Mouse (Mus musculus): ENCODE results near the gene Gm49366. TPM values are rescaled to one million over a fixed set of nuclear protein-coding genes. Genes with fewer than 3 reads are reported as not detected.
A peak's percentile ranks its signal among the peaks of the same experiment; 100 is the strongest.
"Not testable (repeated sequence)": the region's sequence is repeated elsewhere in the genome, so short reads cannot be mapped to it uniquely, and the experiment has no call there.

Gene Gm49366
- total RNA-seq, 2 experiments from 2014 or later, result not detected

DNA sequence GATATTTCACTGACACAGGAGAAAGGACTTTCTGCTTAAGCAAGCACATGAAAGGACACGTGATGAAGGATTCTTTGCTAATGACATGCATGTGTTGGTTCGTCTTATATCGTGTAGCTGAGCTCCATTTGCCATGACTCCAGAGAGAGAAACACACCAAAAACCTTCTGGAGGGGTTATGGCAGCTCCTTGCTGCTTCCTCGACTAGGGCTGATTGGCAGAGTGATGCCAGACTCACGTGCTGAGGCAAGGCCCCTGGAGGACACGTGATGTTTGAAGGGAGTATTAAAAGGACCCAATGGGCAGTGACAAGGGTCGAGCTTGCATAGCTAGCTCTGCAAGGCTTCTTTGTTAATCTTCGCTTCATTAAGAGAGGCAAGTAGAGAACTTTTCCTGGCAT is 29.6 kb downstream of the Gm49366 start:
- intact Hi-C loops (cut with DNase I), result no loop called here
- DNase-seq (ENCODE audit: low spot score in 2 of 2), result no peak

- DNase-seq (ENCODE audit: low spot score in 2 of 2), result no peak
- intact Hi-C loops (cut with DNase I), result no loop called here
These were observed 30.3 kb downstream of the Gm49366 start, which contains the start of gene Acot5 for GRCm38 (mm10) chr12:84068986-84069385. Gene Acot5 (plus strand): TSS chr12:84069325.

GRCm38 (mm10) chr12:84069582-84069981 is 30.8 kb downstream of the Gm49366 start:
- peak; percentile 43 to 56 for DNase-seq (ENCODE audit: low spot score in 2 of 2)
- intact Hi-C loops (cut with DNase I), result not testable (repeated sequence)

DNA sequence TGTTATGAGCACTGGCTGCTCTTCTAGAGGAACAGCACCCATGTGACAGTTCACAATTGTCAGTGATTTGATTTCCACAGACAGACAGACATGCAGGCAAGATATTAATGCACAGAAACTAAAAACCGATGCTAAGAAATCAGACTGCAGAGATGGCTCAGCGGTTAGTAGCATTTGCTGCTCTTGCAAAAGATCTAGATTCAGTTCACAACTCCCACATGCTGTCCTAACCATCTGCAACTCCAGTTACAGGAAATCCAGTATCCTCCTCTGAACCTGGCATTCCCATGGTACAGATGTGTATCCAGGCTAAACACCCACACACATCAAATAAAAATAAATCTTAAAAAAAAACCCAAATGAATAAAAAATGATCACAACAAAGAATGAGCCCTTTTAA is 33.0 kb downstream of the Gm49366 start:
- DNase-seq (ENCODE audit: low spot score in 2 of 2), result peak; percentile 16 to 27
- intact Hi-C loops (cut with DNase I), result loop anchor here (10.0 kb wide), 1 partner anchor 163 kb away; no protein-coding TSS in a partner anchor

DNA sequence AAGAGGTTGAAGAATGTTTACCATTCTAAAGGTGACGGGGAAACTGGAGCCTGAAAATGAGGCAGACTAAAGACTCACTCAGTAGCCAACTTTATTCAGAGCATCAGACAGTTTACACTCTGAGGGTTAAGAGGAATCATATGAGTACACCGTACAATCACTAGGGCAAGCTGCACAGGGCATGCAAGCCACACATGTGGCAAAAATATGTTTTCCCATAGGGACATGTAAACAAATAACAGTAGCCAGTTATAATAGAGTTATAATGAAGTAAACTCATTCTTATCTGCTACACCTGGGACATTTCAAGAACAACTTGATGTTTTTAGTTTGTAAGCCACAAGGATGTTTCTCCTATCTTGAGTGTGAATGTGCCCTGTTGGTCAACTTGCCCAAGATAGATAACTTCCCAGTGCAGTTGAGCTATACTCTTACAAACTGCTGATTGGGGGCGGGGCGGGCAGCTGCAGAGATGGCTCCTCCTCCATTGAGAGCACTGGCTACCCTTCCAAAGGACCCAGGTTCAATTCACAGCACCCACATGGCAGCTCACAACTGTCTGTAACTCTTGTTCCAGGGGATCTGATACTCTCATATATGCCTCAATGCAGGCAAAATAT is 38.7 kb downstream of the Gm49366 start:
- intact Hi-C loops (cut with DNase I), result loop anchor here (10.0 kb wide), 1 partner anchor 157 kb away; no protein-coding TSS in a partner anchor
- DNase-seq (ENCODE audit: low spot score in 2 of 2), result no peak

DNA sequence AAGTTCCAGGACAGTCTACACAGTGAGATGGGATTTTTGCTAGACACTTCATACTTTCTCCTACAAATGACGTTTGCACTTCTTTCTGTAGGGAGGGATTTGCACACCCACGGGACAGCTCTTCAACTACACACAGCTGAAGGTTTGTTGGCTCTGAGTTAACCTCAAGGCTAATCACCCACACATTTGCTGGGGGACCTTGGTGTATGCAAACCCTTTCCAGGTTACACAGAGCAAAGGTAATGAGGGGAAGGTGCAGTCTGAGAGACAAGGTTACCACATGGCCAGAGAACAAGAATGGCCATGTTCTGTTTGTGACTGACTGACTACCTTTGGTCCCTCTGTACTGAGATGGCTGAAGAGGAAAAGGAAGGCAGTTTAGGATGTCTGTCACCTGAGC is 45.1 kb downstream of the Gm49366 start:
- intact Hi-C loops (cut with DNase I), result no loop called here
- no peak for DNase-seq (ENCODE audit: low spot score in 2 of 2)

DNA sequence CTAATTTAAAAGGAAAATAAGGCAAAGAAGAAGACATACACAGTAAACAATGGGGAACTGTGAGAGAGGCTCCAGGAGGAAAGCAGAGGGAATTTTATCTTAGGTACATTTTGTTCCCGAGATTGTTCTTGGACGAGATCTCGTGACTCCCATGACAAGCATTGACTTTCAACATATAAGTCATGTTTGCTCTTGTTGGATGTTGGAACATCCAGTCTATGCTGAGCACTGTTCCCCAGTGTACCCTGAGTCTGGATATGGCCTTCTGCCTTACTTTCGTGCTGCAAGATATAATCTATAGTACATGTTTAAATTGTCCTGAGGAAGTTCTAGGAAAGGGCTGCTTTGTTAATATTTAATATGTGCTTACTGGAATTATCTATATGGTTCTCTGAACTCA is 45.8 kb downstream of the Gm49366 start:
- intact Hi-C loops (cut with DNase I), result no loop called here
- no peak for DNase-seq (ENCODE audit: low spot score in 2 of 2)

GRCm38 (mm10) chr12:84094666-84095065 is 55.9 kb downstream of the Gm49366 start:
- intact Hi-C loops (cut with DNase I); DNase-seq (ENCODE audit: low spot score in 2 of 2): not testable (repeated sequence)

DNA sequence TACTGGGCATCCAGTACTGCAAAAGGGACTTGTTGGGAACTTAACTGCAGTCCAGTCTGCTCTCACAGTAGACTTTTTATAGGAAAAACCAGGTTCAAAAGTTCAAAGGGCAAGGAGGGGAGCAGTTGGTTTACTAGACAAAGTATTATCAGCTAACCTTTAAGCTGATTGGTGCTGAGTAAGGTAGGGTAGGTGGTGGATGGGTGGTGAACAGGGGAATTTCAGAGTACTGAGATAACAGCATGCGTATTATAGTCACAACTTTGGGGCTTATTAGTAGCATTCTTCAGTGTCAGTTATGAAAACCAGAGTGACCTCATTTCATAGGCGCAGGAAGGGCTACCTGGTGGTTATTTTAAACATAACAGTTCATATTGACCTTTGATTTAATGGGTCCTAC is 60.9 kb downstream of the Gm49366 start:
- DNase-seq (ENCODE audit: low spot score in 2 of 2), result no peak

GRCm38 (mm10) chr12:84100071-84100470 is 61.3 kb downstream of the Gm49366 start:
- intact Hi-C loops (cut with DNase I), result no loop called here
- no peak for DNase-seq (ENCODE audit: low spot score in 2 of 2)

More for the DNA sequence above, 60.9 kb downstream of the Gm49366 start:
- intact Hi-C loops (cut with DNase I), result no loop called here

GRCm38 (mm10) chr12:84100604-84101492 is 62.1 kb downstream of the Gm49366 start, which contains the start of gene Acot6:
Gene Acot6 (plus strand): TSS chr12:84100654.
- intact Hi-C loops (cut with DNase I), result not testable (repeated sequence)
- peak; percentile 47 to 48 for DNase-seq (ENCODE audit: low spot score in 2 of 2)

- intact Hi-C loops (cut with DNase I), result no loop called here
- DNase-seq (ENCODE audit: low spot score in 2 of 2), result no peak
These were observed 62.7 kb downstream of the Gm49366 start for GRCm38 (mm10) chr12:84101493-84101845.

DNA sequence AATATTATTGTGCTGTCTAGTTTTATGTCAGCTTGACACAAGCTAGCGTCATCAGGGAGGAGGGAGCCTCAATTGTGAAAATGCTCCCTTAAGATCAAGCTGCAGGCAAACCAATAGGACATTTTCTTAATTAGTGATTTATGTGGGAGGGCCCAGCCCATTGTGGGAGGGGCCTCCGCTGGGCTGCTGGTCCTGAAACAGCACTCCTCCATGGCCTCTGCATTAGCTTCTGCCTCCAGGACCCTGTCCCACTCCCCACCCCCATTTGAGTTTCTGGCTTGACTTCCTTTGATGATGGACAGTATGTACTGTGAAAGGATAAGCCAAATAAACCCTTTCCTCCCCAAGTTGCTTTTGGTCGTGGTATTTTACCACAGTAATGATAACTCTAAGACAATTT is 68.3 kb downstream of the Gm49366 start:
- intact Hi-C loops (cut with DNase I), result no loop called here
- DNase-seq (ENCODE audit: low spot score in 2 of 2), result no peak

GRCm38 (mm10) chr12:84107692-84108091 is 69.0 kb downstream of the Gm49366 start:
- intact Hi-C loops (cut with DNase I), result no loop called here
- DNase-seq (ENCODE audit: low spot score in 2 of 2), result no peak

Other genes with a start within 250 kb of the Gm49366 start
- gene Numb, start 117.0 kb upstream of the Gm49366 start, total RNA-seq (2021), result 10 to 100 TPM; 59.4 to 76.9 TPM
- 10 to 100 TPM; 14.7 to 20.1 TPM for gene Riox1, start 88.3 kb upstream of the Gm49366 start, total RNA-seq (2021)
- gene Heatr4, start 54.1 kb upstream of the Gm49366 start, total RNA-seq (2021), result not detected
- 10 to 100 TPM; 10.7 TPM for gene Acot2, start 51.1 kb upstream of the Gm49366 start, total RNA-seq (2021)
- gene Acot1, start 29.4 kb upstream of the Gm49366 start, total RNA-seq (2021), result 10 to 100 TPM; 10.3 to 18.9 TPM
- gene Acot4, start 556 bp upstream of the Gm49366 start, total RNA-seq (2021), result 1 to 10 TPM; 2.1 to 2.8 TPM
- gene Acot3, start 13.2 kb downstream of the Gm49366 start, total RNA-seq (2021), result 1 to 10 TPM; 3.2 to 3.6 TPM
- 1 to 10 TPM; 4.9 to 6.2 TPM for gene Acot5, start 30.4 kb downstream of the Gm49366 start, total RNA-seq (2021)
- 1 to 10 TPM; 3.6 to 3.7 TPM for gene Acot6, start 61.7 kb downstream of the Gm49366 start, total RNA-seq (2021)
- 100 to 1,000 TPM in 1 of 2 experiments, 10 to 100 TPM in 1; 86.7 to 102 TPM for gene Dnal1, start 75.4 kb downstream of the Gm49366 start, total RNA-seq (2021)
- 1 to 10 TPM; 3.6 to 6.0 TPM for gene Pnma1, start 109.6 kb downstream of the Gm49366 start, total RNA-seq (2021)
- gene Elmsan1, start 179.9 kb downstream of the Gm49366 start, total RNA-seq (2021), result 10 to 100 TPM; 17.2 to 18.5 TPM
- gene Ptgr2, start 246.3 kb downstream of the Gm49366 start, total RNA-seq (2021), result 10 to 100 TPM; 34.5 to 39.6 TPM